Mouse (Mus musculus): ENCODE measurements around the gene Nfia.

DNA sequence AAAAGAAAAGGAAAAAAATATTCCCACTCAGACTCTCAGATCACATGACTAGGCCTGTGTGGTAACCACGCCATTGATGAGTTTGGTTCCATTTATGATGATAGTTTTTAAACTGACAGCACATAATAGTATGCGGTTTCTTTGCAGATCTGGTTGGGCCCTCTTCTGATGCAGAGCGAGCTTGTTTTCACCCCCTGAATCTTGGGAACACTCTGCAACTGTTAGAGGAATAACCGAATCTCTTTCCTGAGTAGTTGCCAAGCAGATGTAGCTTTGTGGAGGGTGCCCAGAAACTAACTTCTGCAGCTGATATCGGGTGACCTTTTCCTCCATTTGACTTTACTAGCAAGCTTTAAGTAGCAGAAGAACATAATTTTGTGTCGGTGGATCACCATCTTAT lies 51.0 kb downstream of the Nfia start:
- no peak for TF ChIP-seq FLI1 (IDR thresholded peaks at IDR 0.05; ENCODE audit: low read length)
- TF ChIP-seq GATA1 (IDR thresholded peaks at IDR 0.05; ENCODE audit: borderline replicate concordance, low read length), result no peak
